Mouse (Mus musculus) cortical plate, adult 2 months (tissue): ENCODE measurements at regions not wholly inside any gene's neighbourhood (a gene's known extent, or its start where the extent isn't known, plus 50 kb on each side); places are given as distances from the start of the nearest gene placed in this dataset.

Experiments
- CTCF ChIP-seq: fragments of 200-500 bp; IDR thresholded peaks from 2 replicates; pipeline ENCODE4 v1.5.1; 2011; ENCODE audit warnings: mild to moderate bottlenecking, control low read depth, low read length; ENCODE audit not compliant: insufficient read depth; ENCODE audit errors: extremely low read depth
- POLR2A ChIP-seq: fragments of 200-500 bp; IDR thresholded peaks from 2 replicates; pipeline ENCODE4 v1.6.1; 2011; ENCODE audit warnings: mild to moderate bottlenecking, low read length, control low read depth; ENCODE audit not compliant: insufficient read depth; ENCODE audit errors: extremely low read depth

DNA sequence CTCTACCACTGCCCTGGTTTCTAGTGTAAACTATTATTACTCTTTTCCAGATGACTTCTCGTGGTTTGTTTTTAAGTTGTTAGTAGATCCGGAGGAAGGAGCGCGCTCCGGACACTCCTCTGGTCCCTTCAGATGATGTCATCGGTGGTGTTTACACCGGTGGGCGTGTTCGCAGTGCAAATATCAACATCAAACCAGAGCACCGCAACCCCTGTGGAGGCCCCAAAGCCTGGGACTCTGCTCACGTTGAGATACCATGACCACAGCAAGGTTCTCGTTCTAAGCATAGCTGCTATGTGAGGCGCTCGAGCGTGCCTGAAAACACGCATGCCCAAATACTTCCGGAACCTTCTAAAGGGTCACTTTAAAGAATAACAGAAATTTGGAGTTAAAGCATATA, 149.8 kb upstream of the Arid2 start:
- TF ChIP-seq CTCF (no peak), POLR2A (no peak)
